Mouse (Mus musculus) cerebellum, adult (tissue): ENCODE measurements around the gene Rpn1.
"Not testable (repeated sequence)": the region's sequence is repeated elsewhere in the genome, so short reads cannot be mapped to it uniquely, and the experiment has no call there.

Source experiments
- ATAC-seq: cut with Nextera tagmentation; 2 replicates; pipeline ENCODE4 v1.9.2; 2017; ENCODE audit warnings: mild to moderate bottlenecking, moderate library complexity, mixed read lengths; ENCODE audit not compliant: insufficient number of reproducible peaks, low FRiP score, low TSS enrichment

Rpn1 gene

DNA sequence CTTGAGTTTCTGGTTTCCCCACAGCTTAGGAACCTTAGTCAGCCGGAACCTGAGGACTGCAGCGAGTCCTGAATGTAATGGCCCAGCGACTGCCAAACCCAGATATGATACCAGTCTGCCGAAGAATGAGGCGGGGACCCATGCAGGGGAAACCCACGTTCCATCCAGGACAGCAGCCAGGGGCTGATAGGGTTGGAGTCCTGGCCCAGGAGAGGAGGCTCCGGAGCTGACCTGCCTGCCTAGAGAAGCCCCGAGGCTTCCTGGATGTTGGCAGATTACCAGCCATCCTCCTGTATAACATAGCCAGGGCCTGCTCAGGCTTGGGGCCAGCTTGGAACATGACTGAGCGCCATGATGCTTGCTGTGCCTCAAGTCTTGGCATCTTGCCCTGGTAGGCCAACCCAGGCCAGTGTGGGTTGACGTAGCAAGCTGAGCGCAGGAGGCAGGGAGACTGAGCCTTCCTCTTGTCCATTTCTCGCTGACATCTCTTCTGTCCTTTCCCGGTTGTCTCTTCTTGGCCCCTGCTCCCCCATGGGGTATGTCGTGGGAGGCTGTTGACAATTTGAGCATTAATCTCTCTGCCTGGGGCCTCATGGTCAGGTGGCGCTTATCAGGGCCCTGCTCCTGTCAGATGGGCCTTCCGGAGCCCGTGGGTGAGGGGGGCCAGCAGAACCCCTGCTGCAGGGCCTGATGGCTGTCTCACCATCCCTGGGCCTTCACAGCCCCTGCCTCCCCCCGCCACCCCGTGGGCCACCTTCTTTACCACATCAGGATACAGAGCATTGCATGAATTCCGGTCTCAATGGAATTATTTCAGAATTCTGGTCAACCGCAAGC lies 32.3 kb downstream of the Rpn1 start:
- ATAC-seq = peak; percentile 37

- no peak for ATAC-seq
Measured at GRCm38 (mm10) chr6:88117184-88117575, 32.9 kb downstream of the Rpn1 start.

DNA sequence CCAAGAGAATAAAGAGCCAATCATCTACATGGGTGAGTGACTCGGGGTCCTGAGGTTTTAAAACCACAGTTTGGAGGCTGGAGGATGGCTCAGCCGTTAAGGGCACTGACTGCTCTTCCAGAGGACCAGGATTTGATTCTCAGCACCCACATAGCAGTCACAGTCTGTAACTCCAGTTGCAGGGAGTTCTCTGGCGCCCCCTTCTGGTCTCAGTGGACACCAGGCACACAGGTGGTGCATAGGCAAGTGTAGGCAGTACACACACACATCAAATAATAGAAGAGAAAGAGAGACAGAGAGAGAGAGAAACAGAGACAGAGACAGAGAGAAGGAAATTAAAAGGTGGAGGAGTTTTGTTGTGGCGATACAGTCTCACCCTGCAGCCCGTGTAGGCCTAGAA lies 35.0 kb downstream of the Rpn1 start:
- no peak for ATAC-seq

DNA sequence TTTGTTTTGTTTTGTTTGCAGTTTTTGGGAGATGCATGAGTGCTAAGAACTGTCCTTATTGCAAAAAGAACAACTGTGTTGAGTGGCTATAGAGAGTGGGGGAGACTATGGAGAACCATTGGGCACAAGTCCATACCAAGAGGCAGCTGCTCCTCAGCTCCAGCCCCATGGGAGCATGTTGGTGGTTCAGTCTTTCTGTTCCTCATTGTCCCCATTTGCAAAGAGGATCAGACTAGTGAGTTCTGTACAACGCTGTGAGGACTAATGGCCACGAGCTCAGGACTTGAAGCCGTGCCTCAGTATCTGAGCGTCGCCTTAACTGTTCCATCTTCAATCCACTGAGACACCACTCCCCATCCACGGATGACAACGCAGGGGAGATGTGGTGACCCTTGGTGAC lies 36.5 kb downstream of the Rpn1 start:
- no peak for ATAC-seq

DNA sequence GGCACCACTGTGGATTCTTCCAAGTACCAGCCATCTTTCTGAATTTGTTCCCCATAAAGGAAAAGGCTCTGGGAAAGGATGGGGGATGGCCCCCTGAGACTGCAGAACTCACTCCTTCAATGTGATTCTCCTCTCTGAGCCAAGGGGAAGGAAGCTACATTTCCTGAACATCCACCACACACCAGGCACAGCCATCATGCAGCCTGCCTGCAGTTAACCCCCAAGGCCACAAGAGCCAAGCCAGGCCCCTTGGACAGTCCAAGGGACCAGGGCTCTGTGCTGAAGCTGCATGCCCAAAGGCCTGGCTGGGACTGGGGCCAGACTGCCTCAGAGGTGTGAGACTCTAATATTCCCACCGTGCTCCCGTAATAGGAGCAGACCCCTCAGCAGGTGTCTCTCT lies 37.5 kb downstream of the Rpn1 start:
- ATAC-seq = no peak

DNA sequence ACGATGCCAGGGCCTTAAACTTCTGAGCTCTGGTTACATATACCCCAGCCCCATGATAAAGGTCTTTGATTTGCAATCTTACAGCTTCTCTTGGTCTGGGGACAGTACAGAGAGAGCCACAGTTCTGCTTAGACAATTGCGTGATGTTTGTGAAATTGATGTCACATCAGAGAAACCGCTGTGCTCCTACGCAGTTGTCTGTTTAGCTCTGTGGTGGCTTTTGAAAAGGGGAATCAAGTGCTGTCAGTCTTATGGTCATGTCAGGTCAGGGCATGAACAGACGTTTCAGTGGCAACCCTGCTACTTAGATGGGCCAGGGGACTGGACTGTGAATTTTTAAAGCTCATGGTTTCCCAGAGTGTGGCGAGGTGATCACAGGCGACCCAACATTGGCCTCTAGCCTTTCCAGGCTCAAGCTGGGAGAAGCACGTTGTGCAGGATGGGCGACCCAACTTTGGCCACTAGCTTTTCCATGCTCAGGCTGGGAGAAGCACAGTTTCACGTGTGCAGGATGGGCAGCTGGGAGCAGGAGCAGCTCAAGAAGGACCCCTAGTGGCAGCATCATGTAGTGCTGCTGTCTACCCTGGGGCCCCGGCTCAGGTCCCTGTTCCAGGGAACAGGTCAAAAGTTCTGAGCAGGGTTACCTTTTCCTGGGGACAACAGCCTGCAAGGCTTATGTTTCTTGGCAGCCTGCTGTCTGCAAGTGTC lies 39.0 kb downstream of the Rpn1 start:
- no peak for ATAC-seq

DNA sequence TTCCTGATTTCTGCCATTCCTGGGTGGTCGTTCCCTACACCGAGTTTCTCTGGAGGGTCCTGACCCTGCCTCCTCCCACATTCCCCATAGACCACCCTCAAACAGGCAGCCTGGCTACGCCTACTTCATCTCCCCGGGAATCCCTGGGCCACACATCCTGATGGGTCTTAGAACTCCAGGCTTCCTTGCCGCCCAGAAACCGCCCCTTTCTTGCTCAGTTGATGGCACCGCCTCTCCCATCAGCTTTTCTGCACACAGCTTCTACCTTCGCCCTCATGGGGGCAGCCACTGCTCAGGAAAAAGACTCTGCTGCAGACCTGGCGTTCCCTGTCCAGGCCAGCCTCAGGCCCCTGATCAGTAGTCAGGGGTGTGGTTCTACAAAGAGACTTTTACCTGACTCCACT lies 39.6 kb downstream of the Rpn1 start:
- no peak for ATAC-seq

DNA sequence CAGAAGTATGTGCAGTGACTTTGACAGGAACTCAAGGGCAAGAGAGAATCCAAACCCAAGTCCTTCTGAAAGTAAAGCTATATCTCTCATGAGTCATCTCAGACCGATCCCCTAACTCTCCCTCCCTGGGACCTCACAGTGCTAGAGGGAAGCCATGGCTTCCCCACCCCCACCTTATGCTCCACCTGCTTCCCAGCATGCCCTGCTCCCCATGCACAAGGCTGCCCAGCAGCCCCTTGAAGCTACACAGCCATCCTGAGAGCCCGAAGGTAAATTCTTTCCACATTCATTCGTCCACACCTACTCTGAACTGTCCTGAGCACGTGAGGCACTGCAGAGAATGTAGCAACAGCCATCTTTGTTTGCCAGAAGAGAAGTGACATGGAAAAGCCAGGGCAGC lies 40.3 kb downstream of the Rpn1 start:
- ATAC-seq = no peak

DNA sequence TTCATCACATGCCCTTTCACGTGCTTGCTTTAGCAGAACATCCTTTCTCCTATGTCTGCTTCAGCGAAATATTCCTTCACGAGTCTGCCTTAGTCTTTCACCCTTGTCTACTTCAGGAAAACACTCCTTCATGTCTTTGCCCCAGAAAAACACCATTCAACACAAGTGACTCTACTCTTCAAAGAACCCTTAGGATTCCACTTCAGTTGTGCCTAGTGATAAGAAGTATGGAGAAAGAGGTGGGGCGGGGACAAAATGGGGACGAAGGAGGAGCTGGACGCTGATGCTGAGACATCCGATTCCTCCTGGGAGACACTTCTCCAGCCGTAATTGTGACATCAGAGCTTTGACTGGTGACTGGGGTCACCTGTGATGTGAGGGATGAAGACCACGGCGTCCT lies 41.5 kb downstream of the Rpn1 start:
- not testable (repeated sequence) for ATAC-seq

DNA sequence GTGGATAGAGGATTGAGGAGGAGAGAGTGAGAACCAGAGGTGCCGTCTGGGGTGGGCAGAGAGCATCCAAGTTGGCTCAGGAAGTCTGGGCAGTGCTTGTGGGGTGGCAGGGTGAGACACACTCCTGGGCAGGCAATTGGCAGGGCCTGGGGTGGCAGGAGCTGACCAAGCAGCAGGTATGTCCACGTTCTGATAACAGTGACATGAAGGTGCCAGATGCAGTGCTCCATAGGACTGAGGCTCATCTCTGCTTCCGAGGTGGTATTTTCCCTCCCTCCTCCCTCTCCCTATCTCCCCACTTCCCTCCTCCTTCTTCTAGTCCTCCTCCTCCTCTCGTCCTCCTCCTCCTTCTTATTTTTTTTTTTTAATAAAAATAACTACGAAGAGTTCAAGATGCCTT lies 47.2 kb downstream of the Rpn1 start:
- no peak for ATAC-seq

GRCm38 (mm10) chr6:88132051-88132450 lies 47.8 kb downstream of the Rpn1 start:
- ATAC-seq = no peak

DNA sequence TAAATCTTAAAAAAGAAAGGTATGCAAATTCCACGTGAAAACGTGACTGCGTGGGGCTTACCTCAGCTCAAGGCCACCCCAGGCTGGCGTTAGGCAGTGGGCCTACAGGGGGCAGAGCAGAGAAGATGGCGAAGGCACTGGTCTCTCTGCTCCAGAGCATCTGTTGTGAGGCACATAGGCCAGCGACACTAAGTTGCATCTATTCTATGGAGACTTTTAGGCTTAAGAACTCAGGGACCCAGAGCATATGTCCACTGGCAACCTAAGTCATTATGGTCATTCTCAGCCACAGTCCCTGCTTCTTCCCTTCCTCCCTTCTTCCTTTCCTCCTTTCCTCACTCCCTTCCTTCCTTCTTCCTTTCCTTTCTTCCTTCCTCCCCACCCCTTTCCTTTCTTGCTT lies 48.8 kb downstream of the Rpn1 start:
- no peak for ATAC-seq

- ATAC-seq = no peak
Measured at GRCm38 (mm10) chr6:88133878-88134277, 49.6 kb downstream of the Rpn1 start.

GRCm38 (mm10) chr6:88136201-88136631 lies 51.9 kb downstream of the Rpn1 start:
- ATAC-seq = no peak

- ATAC-seq = no peak
Measured at GRCm38 (mm10) chr6:88138485-88138884, 54.2 kb downstream of the Rpn1 start.

- ATAC-seq = no peak
Measured at GRCm38 (mm10) chr6:88140264-88140663, 56.0 kb downstream of the Rpn1 start.

DNA sequence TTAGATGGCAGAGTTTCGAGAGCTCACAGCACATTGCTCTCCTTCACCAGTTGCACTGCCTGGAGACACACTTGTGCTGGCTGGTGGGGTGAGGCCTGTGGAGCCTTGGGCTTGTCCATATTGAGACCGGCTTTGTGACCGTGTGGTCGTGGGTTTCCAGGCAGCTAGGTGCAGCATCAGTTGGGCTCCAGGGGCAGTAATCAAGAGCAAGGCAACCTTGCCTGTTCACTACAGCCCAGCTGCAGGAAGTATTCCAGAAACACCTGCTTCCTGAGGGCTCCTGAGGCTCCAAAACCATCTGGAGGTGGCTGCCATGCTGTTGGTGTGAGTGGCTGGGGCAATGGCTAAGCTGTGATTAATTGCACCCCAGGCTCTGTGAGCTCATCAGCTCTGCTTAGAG lies 61.5 kb downstream of the Rpn1 start:
- ATAC-seq = no peak

DNA sequence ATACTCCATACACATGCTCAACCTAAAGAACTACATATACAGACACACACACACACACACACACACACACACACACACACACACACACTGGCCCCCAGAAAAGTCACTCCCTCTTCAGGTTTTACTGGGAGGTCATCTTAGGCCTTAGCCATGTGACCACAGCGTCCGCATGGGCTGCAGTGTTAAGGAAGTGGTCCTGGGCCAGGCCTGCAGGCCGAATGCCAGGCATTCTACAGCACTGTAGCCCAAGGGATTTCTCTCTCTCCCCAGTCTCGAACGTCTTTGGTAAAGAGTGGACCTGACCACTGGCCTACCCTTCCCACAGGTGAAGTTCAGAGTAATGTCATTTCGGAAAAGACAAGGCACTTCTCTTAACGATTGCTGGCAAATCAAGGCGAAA lies 62.3 kb downstream of the Rpn1 start:
- ATAC-seq = no peak

GRCm38 (mm10) chr6:88147411-88148003 lies 63.2 kb downstream of the Rpn1 start:
- no peak for ATAC-seq

DNA sequence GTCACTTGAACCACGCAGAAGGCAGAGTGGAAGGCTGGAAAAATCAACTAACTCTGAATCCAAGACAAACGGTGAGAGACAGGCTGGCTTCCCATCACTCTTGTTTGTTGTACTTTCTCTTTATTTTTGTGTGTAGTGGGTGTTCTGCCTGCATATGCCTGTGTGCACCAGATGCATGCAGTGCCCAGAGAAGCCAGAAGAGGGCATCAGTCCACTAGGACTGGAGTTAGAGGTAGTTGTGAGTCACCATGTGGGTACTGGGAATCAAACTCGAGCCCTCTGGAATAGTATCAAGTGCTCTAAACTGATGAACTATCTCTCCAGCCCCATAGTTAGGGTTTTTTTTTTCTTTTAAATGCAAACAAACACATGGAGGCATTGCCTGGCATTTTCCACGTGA lies 67.1 kb downstream of the Rpn1 start:
- ATAC-seq = no peak

GRCm38 (mm10) chr6:88152127-88152705 lies 67.9 kb downstream of the Rpn1 start:
- no peak for ATAC-seq
